11 mouse cellular contexts compared by ENCODE assay signal in the genomic region with DNA sequence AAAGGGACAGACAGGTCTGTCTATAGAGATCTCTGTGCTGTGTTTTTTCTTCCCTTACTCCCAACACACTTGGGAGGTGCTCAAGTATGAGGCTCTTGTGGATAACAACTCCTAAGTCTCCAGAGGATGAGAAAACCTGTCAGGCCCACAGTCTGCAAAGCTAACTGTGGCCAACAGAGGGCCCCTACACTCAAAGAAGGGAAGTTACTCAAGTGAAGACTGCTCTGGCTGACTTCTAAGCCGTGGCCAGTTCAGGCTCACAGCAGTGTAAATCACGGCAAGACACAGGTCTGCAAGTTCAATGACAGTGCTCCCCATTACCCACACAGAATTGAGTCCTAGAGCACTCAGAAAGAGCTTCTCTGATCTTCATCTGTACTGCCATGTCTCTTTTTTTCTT. TPM values are rescaled to one million over a fixed set of nuclear protein-coding genes. Genes with fewer than 3 reads are reported as not detected.
DNase-seq lines count a peak whose midpoint lies in the region; ATAC-seq and TF ChIP-seq lines count a peak whose summit lies in the region.
"Had no signal": no experiment of that assay in that cellular context is flagged by ENCODE, and none has a peak within 500 bp of the region (broad histone marks: within the 10 kb centered on the region; RNA-seq: fewer than 3 reads in every experiment).

No protein-coding gene starts in this region.

- no peak for TF ChIP-seq POLR2A in MEL (IDR thresholded peaks at IDR 0.05; ENCODE audit: control insufficient read depth in 1 of 2, insufficient read depth in 1 of 2, low read depth in 1 of 2, low read length in 2 of 2, poor library complexity in 1 of 2)

- no peak overlapping the region for H3K9ac ChIP-seq in MEL (ENCODE audit: control insufficient read depth, low read depth, low read length, poor library complexity, severe bottlenecking)
- no peak overlapping the region for H3K9ac ChIP-seq in embryonic facial prominence, embryonic 14.5 days (ENCODE audit: low read depth, low read length)
- H3K9ac ChIP-seq: heart, embryonic 15.5 days had no signal

- TF ChIP-seq RAD21 in MEL (IDR thresholded peaks at IDR 0.05; ENCODE audit: low read depth, low read length) = no peak; the same call in none of the 2 replicates

- H3K9me3 ChIP-seq in MEL (replicated peaks; ENCODE audit: insufficient read depth, low read length) = no peaks in the 10 kb centered on the region
- H3K9me3 ChIP-seq in embryonic facial prominence, embryonic 14.5 days (ENCODE audit: control insufficient read depth, low read length) = no peaks in the 10 kb centered on the region
- H3K9me3 ChIP-seq: G1E; heart, embryonic 15.5 days had no signal

- no peaks in the 10 kb centered on the region for H3K27me3 ChIP-seq in MEL (ENCODE audit: control insufficient read depth in 1 of 2, insufficient read depth in 2 of 2, low read length in 2 of 2)
- no peaks in the 10 kb centered on the region for H3K27me3 ChIP-seq in embryonic facial prominence, embryonic 14.5 days (replicated peaks; ENCODE audit: control insufficient read depth, insufficient read depth, low read length)
- H3K27me3 ChIP-seq: heart, embryonic 15.5 days had no signal

- H3K27ac ChIP-seq in MEL (ENCODE audit: control insufficient read depth, low read depth, low read length) = no peak overlapping the region
- no peak overlapping the region for H3K27ac ChIP-seq in embryonic facial prominence, embryonic 14.5 days (replicated peaks; ENCODE audit: low read depth, low read length)
- H3K27ac ChIP-seq: heart, embryonic 15.5 days had no signal

- peaks cover 0 to 7% of the 10 kb centered on the region in 2 experiments; a peak in 3 of 4 replicates for H3K36me3 ChIP-seq in MEL (ENCODE audit: control insufficient read depth in 1 of 2, insufficient read depth in 2 of 2, low read length in 2 of 2)
- H3K36me3 ChIP-seq in embryonic facial prominence, embryonic 14.5 days (ENCODE audit: control insufficient read depth, insufficient read depth, low read length) = peaks cover 14% of the 10 kb centered on the region

- ATAC-seq in embryonic facial prominence, embryonic 14.5 days (ENCODE audit: low read depth) = no peak

- H3K4me1 ChIP-seq in MEL (ENCODE audit: control insufficient read depth in 1 of 2, insufficient read depth in 2 of 2, low read length in 2 of 2) = peaks cover 2 to 4% of the 10 kb centered on the region in 2 experiments; a peak in 2 of 4 replicates
- H3K4me1 ChIP-seq in embryonic facial prominence, embryonic 14.5 days (ENCODE audit: control insufficient read depth, insufficient read depth, low read length) = no peaks in the 10 kb centered on the region

- H3K79me2 ChIP-seq in MEL (ENCODE audit: control insufficient read depth, insufficient read depth, low read length, poor library complexity) = no peaks in the 10 kb centered on the region

- H3K4me3 ChIP-seq in MEL (ENCODE audit: control insufficient read depth in 1 of 2, insufficient read depth in 1 of 2, low read depth in 2 of 2, low read length in 2 of 2) = no peak overlapping the region
- no peak overlapping the region for H3K4me3 ChIP-seq in embryonic facial prominence, embryonic 14.5 days (ENCODE audit: low read depth, low read length)
- H3K4me3 ChIP-seq: heart, embryonic 15.5 days; myocyte had no signal

- 26% methylated on average over 2 of the region's 2 CpGs for WGBS in embryonic facial prominence, embryonic 14.5 days

- H3K4me2 ChIP-seq in embryonic facial prominence, embryonic 14.5 days (ENCODE audit: low read depth, low read length) = no peak overlapping the region
- H3K4me2 ChIP-seq: heart, embryonic 15.5 days had no signal

- no peak for TF ChIP-seq EP300 in MEL (IDR thresholded peaks at IDR 0.05; ENCODE audit: low read depth in 1 of 2, low read length in 2 of 2)

- intact Hi-C loops in left cerebral cortex, postnatal 14 days (cut with DNase I) = no loop called here

- peak; percentile 48 to 53 for DNase-seq in cerebellum, postnatal 10 days
- no peak for DNase-seq in cerebellum, adult 9-10 months
- DNase-seq in left cerebral cortex, postnatal 14 days (ENCODE audit: low spot score in 2 of 2) = peak; percentile 11 to 25
- DNase-seq in left cerebral cortex, adult 8-10 months (ENCODE audit: low spot score in 2 of 2) = no peak
- peak; percentile 50 for DNase-seq in MEL (ENCODE audit: low read depth, low spot score)
- DNase-seq in embryonic facial prominence, embryonic 14.5 days (ENCODE audit: low spot score) = peak; percentile 51
- peak; percentile 43 for DNase-seq in mesoderm, embryonic 11.5 days (ENCODE audit: low read depth, low spot score)
- DNase-seq in spleen, adult 12 weeks (ENCODE audit: low spot score) = no peak

- TF ChIP-seq CTCF in MEL (IDR thresholded peaks at IDR 0.05 in 2 of 3, conservative IDR thresholded peaks at IDR 0.05 in 1 of 3; ENCODE audit: control insufficient read depth in 1 of 3, insufficient read depth in 1 of 3, low read depth in 2 of 3, low read length in 3 of 3, poor library complexity in 1 of 3, severe bottlenecking in 1 of 3) = peak; percentile 31 to 51 (median 31); a peak in 5 of 6 replicates

TF ChIP-seq in MEL, 35 proteins besides CTCF, POLR2A, EP300 and RAD21:
- no peak for TF ChIP-seq MAZ (IDR thresholded peaks at IDR 0.05; ENCODE audit: low read depth, low read length)
- TF ChIP-seq SMC3 (IDR thresholded peaks at IDR 0.05; ENCODE audit: low read depth, low read length) = peak; percentile 40; the same call in 1 of the 2 replicates
TF ChIP-seq in MEL: peak in this region for 1.

RNA-seq across cellular contexts. Expression of a gene that starts 48.0 kb away (rescaled TPM):
- total RNA-seq in left cerebral cortex, postnatal 14 days (2021) = 10 to 100 TPM; 23.2 to 24.0 TPM
- 10 to 100 TPM; 22.6 to 25.0 (median 23.6) TPM for total RNA-seq in left cerebral cortex, adult 8-10 months (2022)
- 56.8 and 61.3 TPM in 2 replicates for total RNA-seq in MEL (2012; rRNA removed)
- polyA plus RNA-seq in MEL (2012; ENCODE audit: insufficient read depth in 1 of 2, insufficient read length in 2 of 2, low read depth in 1 of 2, low replicate concordance in 2 of 2, missing spikeins in 1 of 2) = 100 to 1,000 TPM in 1 of 2 experiments, 10 to 100 TPM in 1; 65.1 to 173 TPM
- polyA plus RNA-seq in embryonic facial prominence, embryonic 14.5 days (2014; fragmentation: Nextera tagmentation; extraction: Ambion mirVana) = 63.1 and 67.7 TPM in 2 replicates

Comparison
In these comparisons a context has a peak if more than half of its experiments do, and no peak if none do; other contexts are left out.
1. DNase-seq: peak in cerebellum, postnatal 10 days (2 of 2), left cerebral cortex, postnatal 14 days (2 of 2), MEL (single experiment), embryonic facial prominence, embryonic 14.5 days (single experiment) and mesoderm, embryonic 11.5 days (single experiment); none in cerebellum, adult 9-10 months (single experiment), left cerebral cortex, adult 8-10 months (0 of 2) and spleen, adult 12 weeks (single experiment).